Mouse (Mus musculus) liver, embryonic 11.5 days (tissue): Measurements from ENCODE around the gene S100a10. TPM values are rescaled to one million over a fixed set of nuclear protein-coding genes. Genes with fewer than 3 reads are reported as not detected.
"Not testable (repeated sequence)": the region's sequence is repeated elsewhere in the genome, so short reads cannot be mapped to it uniquely, and the experiment has no call there.

Experiments
- ATAC-seq: fragments of 200-750 bp; cut with Nextera tagmentation; replicated peaks from 2 replicates; pipeline ENCODE4 v1.8.0; 2017; ENCODE audit warnings: moderate number of reproducible peaks, mild to moderate bottlenecking, moderate TSS enrichment, moderate library complexity; ENCODE audit not compliant: low FRiP score
- DNase-seq: peaks from one replicate; pipeline ENCODE4 v3.0.0-alpha.2; 2017; ENCODE audit warnings: low spot score
- H3K27ac ChIP-seq: fragments of 300-500 bp; sonication (generic); 2 replicates; pipeline ENCODE4 v1.5.1; 2014; ENCODE audit warnings: mild to moderate bottlenecking, low read depth, low read length, control low read depth
- H3K27me3 ChIP-seq: fragments of 300-500 bp; sonication (generic); replicated peaks from 2 replicates; pipeline ENCODE4 v1.6.1; 2014; ENCODE audit warnings: low read length, mixed read lengths; ENCODE audit not compliant: control insufficient read depth, insufficient read depth
- H3K36me3 ChIP-seq: fragments of 300-500 bp; sonication (generic); 2 replicates; pipeline ENCODE4 v1.6.1; 2014; ENCODE audit warnings: mild to moderate bottlenecking, low read length, moderate library complexity, mixed read lengths; ENCODE audit not compliant: control insufficient read depth, insufficient read depth
- H3K4me1 ChIP-seq: fragments of 300-500 bp; sonication (generic); replicated peaks from 2 replicates; pipeline ENCODE4 v1.6.1; 2014; ENCODE audit warnings: low read length, mixed read lengths; ENCODE audit not compliant: control insufficient read depth, insufficient read depth
- H3K4me2 ChIP-seq: fragments of 300-500 bp; sonication (generic); 2 replicates; pipeline ENCODE4 v1.6.1; 2014; ENCODE audit warnings: mild to moderate bottlenecking, control low read depth, moderate library complexity
- H3K4me3 ChIP-seq: fragments of 300-500 bp; sonication (generic); 2 replicates; pipeline ENCODE4 v1.5.1; 2014; ENCODE audit warnings: low read depth, low read length, control low read depth
- H3K9ac ChIP-seq: fragments of 300-500 bp; sonication (generic); 2 replicates; pipeline ENCODE4 v1.6.1; 2014; ENCODE audit warnings: low read depth, low read length, control low read depth
- H3K9me3 ChIP-seq: fragments of 300-500 bp; sonication (generic); 2 replicates; pipeline ENCODE4 v1.6.1; 2016; ENCODE audit warnings: low read length, inconsistent platforms, mixed read lengths; ENCODE audit not compliant: control insufficient read depth
- WGBS: fragments of 180-500 bp; shearing (Covaris S2); extraction: QIAGEN DNeasy Blood & Tissue Kit; methylation state at CpG from one replicate; pipeline ENCODE4 v1.1.7; 2014; 5-methylcytosine and 5-hydroxymethylcytosine counted together
- polyA plus RNA-seq: library from polyadenylated mRNA; unstranded; fragments of >200 nt; fragmentation: Nextera tagmentation; extraction: Ambion mirVana; gene quantifications from 2 replicates; pipeline ENCODE4 v1.2.1, GENCODE M21; 2014

S100a10 gene
- polyA plus RNA-seq, 1 experiment from 2014 or later, result 144 TPM

DNA sequence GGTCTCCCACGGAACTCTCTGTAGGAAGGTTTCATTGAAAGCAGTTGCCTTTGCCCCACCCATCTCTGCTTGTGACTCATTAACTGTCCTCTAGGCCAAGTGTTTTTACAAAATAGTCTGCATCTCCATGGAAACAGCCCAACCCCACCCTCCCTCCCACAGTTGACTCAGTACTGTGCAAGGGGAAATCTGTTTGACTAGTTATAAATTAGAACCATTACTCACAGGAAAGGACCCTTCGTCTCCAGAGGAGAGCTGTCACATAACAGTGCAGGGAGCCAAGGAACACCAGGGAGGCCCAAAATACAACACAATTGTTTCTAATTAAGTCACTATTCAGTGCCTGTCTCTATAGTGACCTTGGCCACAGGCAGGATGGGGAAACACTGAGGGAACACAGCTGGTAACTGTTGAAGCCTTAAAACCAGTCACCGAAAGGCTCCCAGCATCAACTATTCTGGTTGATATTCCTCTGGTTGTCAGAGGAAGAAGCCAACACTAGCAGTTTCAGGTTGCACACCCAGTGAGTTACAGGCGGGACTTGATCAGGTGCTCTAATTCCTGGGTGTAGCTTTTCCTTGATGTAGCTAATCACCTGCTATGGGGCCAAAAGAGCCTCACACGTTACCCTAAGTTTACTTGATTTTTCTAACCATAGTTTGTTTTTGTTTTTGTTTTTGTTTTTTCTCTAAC is 42.5 kb downstream of the S100a10 start:
- Histone ChIP-seq H3K4me3 (no peak overlapping the region), H3K27me3 (no peaks in the 10 kb centered on the region), H3K9me3 (no peaks in the 10 kb centered on the region), H3K9ac (no peak overlapping the region), H3K27ac (no peak overlapping the region), H3K4me1 (no peaks in the 10 kb centered on the region), H3K36me3 (no peaks in the 10 kb centered on the region), H3K4me2 (no peak overlapping the region)
- 56% methylated on average over 5 of the region's 5 CpGs for WGBS
- DNase-seq (peak; percentile 33), ATAC-seq (peak; percentile 73)

GRCm38 (mm10) chr3:93597970-93598369 is 43.1 kb downstream of the S100a10 start:
- ATAC-seq (no peak), DNase-seq (no peak)
- no peak overlapping the region for H3K4me2 ChIP-seq
- H3K4me3 ChIP-seq, result no peak overlapping the region
- no peak overlapping the region for H3K9ac ChIP-seq
- no peak overlapping the region for H3K27ac ChIP-seq
- H3K27me3 ChIP-seq, result no peaks in the 10 kb centered on the region
- 83% methylated on average over 7 of the region's 7 CpGs for WGBS
- H3K36me3 ChIP-seq, result no peaks in the 10 kb centered on the region
- no peaks in the 10 kb centered on the region for H3K9me3 ChIP-seq
- H3K4me1 ChIP-seq, result no peaks in the 10 kb centered on the region

DNA sequence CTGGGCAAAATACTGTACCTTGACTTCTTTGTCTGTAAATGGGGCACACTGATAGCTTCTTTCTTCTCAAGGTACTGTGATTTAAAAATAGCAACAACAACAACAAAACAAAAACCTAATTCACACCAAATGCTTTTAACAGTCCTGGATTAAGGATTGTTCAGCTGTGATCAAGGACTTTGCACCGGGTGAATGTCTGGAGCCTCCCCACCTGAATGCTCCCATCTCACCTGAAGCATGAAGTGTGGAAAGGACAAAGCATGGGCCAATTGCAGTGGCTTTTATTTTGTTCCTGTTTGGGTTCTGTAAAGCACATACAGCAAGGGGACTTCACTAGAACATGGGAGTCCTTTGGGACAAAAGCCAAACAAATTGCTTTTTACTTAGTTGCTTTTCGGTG is 45.3 kb downstream of the S100a10 start:
- no peak overlapping the region for H3K4me3 ChIP-seq
- WGBS, result 85% methylated on average over 2 of the region's 2 CpGs
- no peak overlapping the region for H3K9ac ChIP-seq
- no peaks in the 10 kb centered on the region for H3K4me1 ChIP-seq
- no peaks in the 10 kb centered on the region for H3K9me3 ChIP-seq
- ATAC-seq (no peak), DNase-seq (no peak)
- no peak overlapping the region for H3K4me2 ChIP-seq
- H3K27ac ChIP-seq, result no peak overlapping the region
- no peaks in the 10 kb centered on the region for H3K36me3 ChIP-seq
- no peaks in the 10 kb centered on the region for H3K27me3 ChIP-seq

GRCm38 (mm10) chr3:93601903-93602302 is 47.0 kb downstream of the S100a10 start:
- H3K27ac ChIP-seq, result no peak overlapping the region
- WGBS, result 78% methylated on average over 1 of the region's 1 CpGs
- no peak overlapping the region for H3K9ac ChIP-seq
- no peak for DNase-seq
- no peak for ATAC-seq
- H3K9me3 ChIP-seq, result no peaks in the 10 kb centered on the region
- no peaks in the 10 kb centered on the region for H3K36me3 ChIP-seq
- no peak overlapping the region for H3K4me3 ChIP-seq
- no peaks in the 10 kb centered on the region for H3K27me3 ChIP-seq
- H3K4me1 ChIP-seq, result no peaks in the 10 kb centered on the region
- H3K4me2 ChIP-seq, result no peak overlapping the region

- H3K4me3 ChIP-seq, H3K9ac ChIP-seq, H3K4me2 ChIP-seq, H3K36me3 ChIP-seq, H3K27ac ChIP-seq, H3K9me3 ChIP-seq, H3K4me1 ChIP-seq, H3K27me3 ChIP-seq, DNase-seq: not testable (repeated sequence)
- 0 out of 2 replicates have a peak, but pooled peaks have one; percentile 43 for ATAC-seq
These were observed 54.1 kb downstream of the S100a10 start for GRCm38 (mm10) chr3:93608970-93609369.

Other genes with a start within 250 kb of the S100a10 start
- not detected in 2 replicates for gene Hrnr, start 235.3 kb upstream of the S100a10 start, polyA plus RNA-seq
- not detected in 2 replicates for gene Rptn, start 161.4 kb upstream of the S100a10 start, polyA plus RNA-seq
- gene Tchh, start 112.8 kb upstream of the S100a10 start, polyA plus RNA-seq, result 0.11 and 0.53 TPM in 2 replicates
- gene Tchhl1, start 86.3 kb upstream of the S100a10 start, polyA plus RNA-seq, result not detected in 2 replicates
- 202 and 245 TPM in 2 replicates for gene S100a11, start 34.6 kb upstream of the S100a10 start, polyA plus RNA-seq
- gene Tdpoz2, start 97.6 kb downstream of the S100a10 start, polyA plus RNA-seq, result not detected in 2 replicates
- not detected in 2 replicates for gene Tdpoz1, start 121.2 kb downstream of the S100a10 start, polyA plus RNA-seq
- not detected in 2 replicates for gene Gm37596, start 138.0 kb downstream of the S100a10 start, polyA plus RNA-seq
- gene Gm5773, start 217.9 kb downstream of the S100a10 start, polyA plus RNA-seq, result not detected in 2 replicates
- gene Tdpoz4, start 241.3 kb downstream of the S100a10 start, polyA plus RNA-seq, result not detected in 2 replicates